Mouse (Mus musculus): ENCODE results near the gene Plxna1. TPM values are rescaled to one million over a fixed set of nuclear protein-coding genes. Genes with fewer than 3 reads are reported as not detected.

Plxna1 gene
- polyA plus RNA-seq, 1 experiment from 2014 or later, result 9.9 TPM

GRCm38 (mm10) chr6:89286286-89286655 lies 76.1 kb downstream of the Plxna1 start:
- Histone ChIP-seq H3K36me3 (ENCODE audit: control insufficient read depth, insufficient read depth, low read length) (no peaks in the 10 kb centered on the region), H3K27ac (ENCODE audit: low read depth, low read length) (no peak overlapping the region), H3K27me3 (ENCODE audit: control insufficient read depth, insufficient read depth, low read length) (no peaks in the 10 kb centered on the region; the same call in 1 of the 2 replicates), H3K4me3 (ENCODE audit: low read depth, low read length) (no peak overlapping the region), H3K9me3 (replicated peaks; ENCODE audit: control insufficient read depth, low read length) (no peaks in the 10 kb centered on the region), H3K4me2 (no peak overlapping the region), H3K9ac (ENCODE audit: low read depth, low read length) (no peak overlapping the region), H3K4me1 (ENCODE audit: control insufficient read depth, insufficient read depth, low read length) (peaks cover 7% of the 10 kb centered on the region; the same call in 1 of the 2 replicates)
- WGBS (ENCODE audit: insufficient replicate concordance), result 56% methylated on average over 3 of the region's 3 CpGs
- ATAC-seq (replicated peaks; ENCODE audit: insufficient number of reproducible peaks, low FRiP score, low TSS enrichment), result no peak

- Histone ChIP-seq H3K36me3 (ENCODE audit: control insufficient read depth, insufficient read depth, low read length) (no peaks in the 10 kb centered on the region), H3K4me1 (ENCODE audit: control insufficient read depth, insufficient read depth, low read length) (peaks cover 5% of the 10 kb centered on the region; the same call in 1 of the 2 replicates), H3K4me2 (no peak overlapping the region), H3K27me3 (ENCODE audit: control insufficient read depth, insufficient read depth, low read length) (no peaks in the 10 kb centered on the region; the same call in 1 of the 2 replicates), H3K9me3 (replicated peaks; ENCODE audit: control insufficient read depth, low read length) (no peaks in the 10 kb centered on the region), H3K27ac (ENCODE audit: low read depth, low read length) (no peak overlapping the region), H3K4me3 (ENCODE audit: low read depth, low read length) (no peak overlapping the region), H3K9ac (ENCODE audit: low read depth, low read length) (no peak overlapping the region)
- 52% methylated on average over 9 of the region's 9 CpGs for WGBS (ENCODE audit: insufficient replicate concordance)
- ATAC-seq (replicated peaks; ENCODE audit: insufficient number of reproducible peaks, low FRiP score, low TSS enrichment), result no peak
Observed at GRCm38 (mm10) chr6:89285561-89286285, 76.7 kb downstream of the Plxna1 start.

DNA sequence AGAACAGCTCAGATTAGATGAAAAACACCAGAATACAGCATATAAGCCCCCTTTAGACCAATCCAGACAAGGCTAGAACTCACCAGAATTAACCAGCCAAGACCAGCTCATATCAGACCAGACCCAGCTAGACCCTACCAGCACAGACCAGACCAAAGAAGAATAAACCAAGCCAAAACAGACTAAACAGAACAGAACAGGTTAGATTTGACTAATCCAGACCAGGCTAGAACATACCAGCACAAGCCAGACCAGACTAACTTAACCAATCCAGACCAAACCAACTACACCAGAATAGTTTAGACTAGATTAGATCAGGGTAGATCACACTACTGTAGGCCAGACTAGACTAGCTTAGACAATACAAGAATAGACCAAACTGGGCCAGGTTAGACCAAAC lies 77.3 kb downstream of the Plxna1 start:
- H3K9me3 ChIP-seq (replicated peaks; ENCODE audit: control insufficient read depth, low read length), result no peaks in the 10 kb centered on the region
- no peaks in the 10 kb centered on the region for H3K36me3 ChIP-seq (ENCODE audit: control insufficient read depth, insufficient read depth, low read length)
- no peak overlapping the region for H3K4me2 ChIP-seq
- no peak overlapping the region for H3K4me3 ChIP-seq (ENCODE audit: low read depth, low read length)
- H3K27me3 ChIP-seq (ENCODE audit: control insufficient read depth, insufficient read depth, low read length), result no peaks in the 10 kb centered on the region; the same call in 1 of the 2 replicates
- H3K4me1 ChIP-seq (ENCODE audit: control insufficient read depth, insufficient read depth, low read length), result no peaks in the 10 kb centered on the region
- no peak overlapping the region for H3K27ac ChIP-seq (ENCODE audit: low read depth, low read length)
- no peak for ATAC-seq (replicated peaks; ENCODE audit: insufficient number of reproducible peaks, low FRiP score, low TSS enrichment)
- no peak overlapping the region for H3K9ac ChIP-seq (ENCODE audit: low read depth, low read length)

DNA sequence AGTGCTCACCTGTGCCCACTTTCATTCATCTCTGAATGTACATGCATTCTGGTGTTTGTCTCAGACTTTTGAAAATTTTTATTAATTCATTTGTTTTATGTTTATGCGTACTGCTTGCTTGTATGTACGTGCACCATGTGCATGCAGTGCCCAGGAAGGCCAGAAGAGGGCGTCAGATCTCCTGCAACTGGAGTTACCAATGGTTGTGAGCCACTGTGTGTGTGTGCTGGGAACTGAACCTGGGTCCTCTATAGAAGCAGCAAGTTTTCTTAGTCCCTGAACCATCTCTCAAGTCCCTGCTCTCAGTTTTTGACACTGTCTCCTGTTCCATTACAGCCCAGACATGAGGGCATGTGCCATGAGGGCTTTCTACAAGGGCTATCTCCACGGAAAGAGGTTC lies 79.3 kb downstream of the Plxna1 start:
- H3K9ac ChIP-seq (ENCODE audit: low read depth, low read length), result no peak overlapping the region
- H3K9me3 ChIP-seq (replicated peaks; ENCODE audit: control insufficient read depth, low read length), result no peaks in the 10 kb centered on the region
- no peaks in the 10 kb centered on the region; the same call in 1 of the 2 replicates for H3K27me3 ChIP-seq (ENCODE audit: control insufficient read depth, insufficient read depth, low read length)
- H3K4me3 ChIP-seq (ENCODE audit: low read depth, low read length), result no peak overlapping the region
- WGBS (ENCODE audit: insufficient replicate concordance), result 85% methylated on average over 4 of the region's 4 CpGs
- H3K4me2 ChIP-seq, result no peak overlapping the region
- no peak for ATAC-seq (replicated peaks; ENCODE audit: insufficient number of reproducible peaks, low FRiP score, low TSS enrichment)
- H3K36me3 ChIP-seq (ENCODE audit: control insufficient read depth, insufficient read depth, low read length), result no peaks in the 10 kb centered on the region
- H3K4me1 ChIP-seq (ENCODE audit: control insufficient read depth, insufficient read depth, low read length), result no peaks in the 10 kb centered on the region
- no peak overlapping the region for H3K27ac ChIP-seq (ENCODE audit: low read depth, low read length)

GRCm38 (mm10) chr6:89282626-89283025 lies 79.8 kb downstream of the Plxna1 start:
- no peak overlapping the region for H3K4me3 ChIP-seq (ENCODE audit: low read depth, low read length)
- H3K27ac ChIP-seq (ENCODE audit: low read depth, low read length), result no peak overlapping the region
- H3K36me3 ChIP-seq (ENCODE audit: control insufficient read depth, insufficient read depth, low read length), result no peaks in the 10 kb centered on the region
- no peak overlapping the region for H3K9ac ChIP-seq (ENCODE audit: low read depth, low read length)
- 44% methylated on average over 5 of the region's 5 CpGs for WGBS (ENCODE audit: insufficient replicate concordance)
- H3K27me3 ChIP-seq (ENCODE audit: control insufficient read depth, insufficient read depth, low read length), result no peaks in the 10 kb centered on the region; the same call in 1 of the 2 replicates
- no peaks in the 10 kb centered on the region for H3K4me1 ChIP-seq (ENCODE audit: control insufficient read depth, insufficient read depth, low read length)
- no peak for ATAC-seq (replicated peaks; ENCODE audit: insufficient number of reproducible peaks, low FRiP score, low TSS enrichment)
- no peaks in the 10 kb centered on the region for H3K9me3 ChIP-seq (replicated peaks; ENCODE audit: control insufficient read depth, low read length)
- no peak overlapping the region for H3K4me2 ChIP-seq

GRCm38 (mm10) chr6:89281492-89282332 lies 80.7 kb downstream of the Plxna1 start:
- H3K27me3 ChIP-seq (ENCODE audit: control insufficient read depth, insufficient read depth, low read length), result no peaks in the 10 kb centered on the region; the same call in 1 of the 2 replicates
- H3K9ac ChIP-seq (ENCODE audit: low read depth, low read length), result no peak overlapping the region
- H3K9me3 ChIP-seq (replicated peaks; ENCODE audit: control insufficient read depth, low read length), result no peaks in the 10 kb centered on the region
- no peak overlapping the region for H3K27ac ChIP-seq (ENCODE audit: low read depth, low read length)
- no peak for ATAC-seq (replicated peaks; ENCODE audit: insufficient number of reproducible peaks, low FRiP score, low TSS enrichment)
- H3K4me3 ChIP-seq (ENCODE audit: low read depth, low read length), result no peak overlapping the region
- no peaks in the 10 kb centered on the region for H3K4me1 ChIP-seq (ENCODE audit: control insufficient read depth, insufficient read depth, low read length)
- 31% methylated on average over 16 of the region's 16 CpGs for WGBS (ENCODE audit: insufficient replicate concordance)
- H3K36me3 ChIP-seq (ENCODE audit: control insufficient read depth, insufficient read depth, low read length), result no peaks in the 10 kb centered on the region
- no peak overlapping the region for H3K4me2 ChIP-seq

GRCm38 (mm10) chr6:89280555-89280954 lies 81.9 kb downstream of the Plxna1 start:
- Histone ChIP-seq H3K4me1 (ENCODE audit: control insufficient read depth, insufficient read depth, low read length) (no peaks in the 10 kb centered on the region), H3K4me2 (no peak overlapping the region), H3K27ac (ENCODE audit: low read depth, low read length) (no peak overlapping the region), H3K4me3 (ENCODE audit: low read depth, low read length) (no peak overlapping the region), H3K9me3 (replicated peaks; ENCODE audit: control insufficient read depth, low read length) (no peaks in the 10 kb centered on the region), H3K27me3 (ENCODE audit: control insufficient read depth, insufficient read depth, low read length) (no peaks in the 10 kb centered on the region; the same call in 1 of the 2 replicates), H3K9ac (ENCODE audit: low read depth, low read length) (no peak overlapping the region), H3K36me3 (ENCODE audit: control insufficient read depth, insufficient read depth, low read length) (no peaks in the 10 kb centered on the region)
- no peak for ATAC-seq (replicated peaks; ENCODE audit: insufficient number of reproducible peaks, low FRiP score, low TSS enrichment)
- WGBS (ENCODE audit: insufficient replicate concordance), result 83% methylated on average over 4 of the region's 4 CpGs

DNA sequence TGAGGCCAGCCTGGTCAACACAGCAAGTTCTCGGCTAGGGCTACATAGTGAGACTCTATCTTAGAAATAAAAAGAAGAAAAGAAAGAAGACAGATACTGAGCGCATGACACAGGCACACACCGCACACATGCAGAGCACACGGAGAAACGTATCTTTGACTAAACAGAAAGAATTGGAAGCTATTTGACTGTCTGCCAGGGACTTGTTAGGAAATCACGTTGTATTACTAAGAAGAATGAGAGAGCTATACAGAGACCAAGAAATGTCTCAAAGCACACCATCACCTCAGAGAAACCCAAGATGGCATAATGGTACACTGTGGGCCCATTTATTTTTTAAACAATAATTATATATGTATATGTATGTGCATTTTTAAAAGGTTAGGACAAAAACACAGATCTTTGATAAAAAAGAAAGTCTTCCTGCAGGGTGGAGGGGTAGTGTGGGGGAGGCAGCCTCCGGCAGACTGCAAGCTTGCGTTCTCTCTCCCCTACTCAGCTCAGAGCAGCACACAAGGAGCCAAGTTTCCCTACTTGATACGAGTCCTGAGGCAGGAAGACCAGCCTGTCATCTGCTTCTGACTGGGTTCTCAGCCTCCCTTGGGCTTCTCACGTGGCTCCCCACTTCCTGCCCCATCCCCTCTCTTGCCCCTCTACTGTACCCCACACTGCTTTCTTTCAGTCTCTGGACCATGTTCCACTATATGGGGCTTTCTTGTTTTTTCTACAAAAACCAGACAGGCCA lies 90.5 kb downstream of the Plxna1 start:
- WGBS (ENCODE audit: insufficient replicate concordance), result 66% methylated on average over 10 of the region's 10 CpGs
- no peaks in the 10 kb centered on the region for H3K27me3 ChIP-seq (ENCODE audit: control insufficient read depth, insufficient read depth, low read length)
- no peak overlapping the region for H3K4me2 ChIP-seq
- H3K9me3 ChIP-seq (replicated peaks; ENCODE audit: control insufficient read depth, low read length), result no peaks in the 10 kb centered on the region
- H3K9ac ChIP-seq (ENCODE audit: low read depth, low read length), result no peak overlapping the region
- no peak overlapping the region for H3K27ac ChIP-seq (ENCODE audit: low read depth, low read length)
- H3K4me1 ChIP-seq (ENCODE audit: control insufficient read depth, insufficient read depth, low read length), result no peaks in the 10 kb centered on the region
- no peak overlapping the region for H3K4me3 ChIP-seq (ENCODE audit: low read depth, low read length)
- ATAC-seq (replicated peaks; ENCODE audit: insufficient number of reproducible peaks, low FRiP score, low TSS enrichment), result no peak
- H3K36me3 ChIP-seq (ENCODE audit: control insufficient read depth, insufficient read depth, low read length), result no peaks in the 10 kb centered on the region

All from heart, embryonic 11.5 days (tissue).